Mouse (Mus musculus) C2C12 (cell line): ENCODE results near the gene Hoxc10.

Source experiments
- CEBPB ChIP-seq: IDR thresholded peaks from one replicate; pipeline ENCODE4 v1.6.1; 2011; ENCODE audit warnings: low read depth, mild to moderate bottlenecking, control low read depth, moderate library complexity
- CTCF ChIP-seq: IDR thresholded peaks from one replicate; pipeline ENCODE4 v1.5.1; 2011; ENCODE audit not compliant: control insufficient read depth, insufficient read depth, insufficient read length

DNA sequence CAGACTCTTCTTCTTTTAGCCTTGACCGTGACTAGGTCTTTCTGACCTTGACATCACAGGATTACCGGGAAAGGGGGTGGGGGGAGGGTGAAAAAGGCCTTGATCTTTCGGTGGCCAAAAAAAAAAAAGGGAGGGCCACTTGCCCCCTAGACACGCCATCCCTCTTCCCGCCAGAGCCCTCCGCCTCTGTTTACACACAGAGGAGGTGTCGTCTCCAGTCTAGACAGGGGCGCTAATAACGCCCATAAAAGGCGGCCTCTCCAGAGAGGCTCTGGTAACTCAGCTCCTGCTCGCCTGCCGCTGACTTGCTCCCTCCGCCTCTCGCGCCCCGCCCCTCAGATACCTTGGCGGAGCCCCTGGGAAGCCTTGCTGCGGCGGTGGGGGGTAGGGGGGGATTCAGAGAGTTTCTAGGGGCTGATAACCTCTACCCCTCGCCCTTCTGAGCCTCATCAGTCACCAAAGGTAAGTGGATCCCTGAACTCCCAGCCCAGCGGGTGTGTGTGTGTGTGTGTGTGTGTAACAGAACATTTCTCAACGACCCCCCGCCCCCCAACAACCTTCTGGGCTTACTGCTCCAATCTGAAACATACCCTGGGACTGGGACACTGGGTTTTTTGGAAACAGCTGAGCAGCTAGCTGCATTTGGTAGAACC lies 34.8 kb upstream of the Hoxc10 start:
- TF ChIP-seq CEBPB (no peak), CTCF (no peak)
